Mouse (Mus musculus) layer of hippocampus, adult 9-10 months (tissue): ENCODE measurements around the gene Ceacam20.
"Not testable (repeated sequence)": the region's sequence is repeated elsewhere in the genome, so short reads cannot be mapped to it uniquely, and the experiment has no call there.

Source experiments
- DNase-seq: peaks from one replicate; pipeline ENCODE4 v3.0.0; 2022; ENCODE audit warnings: low spot score

Ceacam20 gene

GRCm38 (mm10) chr7:19948956-19949355 is 16.3 kb upstream of the Ceacam20 start:
- no peak for DNase-seq

GRCm38 (mm10) chr7:19949996-19950395 is 15.2 kb upstream of the Ceacam20 start:
- DNase-seq = no peak

- no peak for DNase-seq
Observed at GRCm38 (mm10) chr7:19950589-19950988, 14.6 kb upstream of the Ceacam20 start, which contains the start of gene Igsf23. Gene Igsf23, minus strand, starts transcription at chr7:19950756.

GRCm38 (mm10) chr7:19952320-19952986 is 12.8 kb upstream of the Ceacam20 start:
- DNase-seq = no peak

GRCm38 (mm10) chr7:19953054-19953453 is 12.2 kb upstream of the Ceacam20 start:
- no peak for DNase-seq

- DNase-seq = no peak
Observed at GRCm38 (mm10) chr7:19955861-19956260, 9.4 kb upstream of the Ceacam20 start.

- DNase-seq = peak; percentile 91
Observed at GRCm38 (mm10) chr7:19956341-19956781, 8.9 kb upstream of the Ceacam20 start.

GRCm38 (mm10) chr7:19962423-19962822 is 2.8 kb upstream of the Ceacam20 start:
- DNase-seq = no peak

- no peak for DNase-seq
Observed at GRCm38 (mm10) chr7:19969106-19969505, 3.9 kb downstream of the Ceacam20 start.

GRCm38 (mm10) chr7:19969541-19970090 is 4.4 kb downstream of the Ceacam20 start:
- no peak for DNase-seq

GRCm38 (mm10) chr7:19970196-19970595 is 5.0 kb downstream of the Ceacam20 start:
- DNase-seq = no peak

- no peak for DNase-seq
Observed at GRCm38 (mm10) chr7:19971516-19971915, 6.3 kb downstream of the Ceacam20 start.

- DNase-seq = not testable (repeated sequence)
Observed at GRCm38 (mm10) chr7:19991165-19991564, 26.0 kb downstream of the Ceacam20 start, which contains the start of gene Nlrp9b. Gene Nlrp9b, plus strand, starts transcription at chr7:19991465.

- not testable (repeated sequence) for DNase-seq
Observed at GRCm38 (mm10) chr7:19996721-19997120, 31.5 kb downstream of the Ceacam20 start.

GRCm38 (mm10) chr7:20009987-20010386 is 44.8 kb downstream of the Ceacam20 start:
- DNase-seq = no peak
